Mouse (Mus musculus) induced T-regulatory cell, adult 2 months (primary cell): ENCODE data around the gene Tdrd1.
"Not testable (repeated sequence)": the region's sequence is repeated elsewhere in the genome, so short reads cannot be mapped to it uniquely, and the experiment has no call there.

ENCODE experiments used
- DNase-seq: peaks from one replicate; pipeline ENCODE4 v3.0.0-alpha.2; 2012; ENCODE audit warnings: low read depth

Gene Tdrd1

GRCm38 (mm10) chr19:56826047-56826631 lies at the start of gene Tdrd1:
Tdrd1 (plus strand) TSS chr19:56826209.
- no peak for DNase-seq

- DNase-seq, result peak; percentile 67
Measured at GRCm38 (mm10) chr19:56776719-56777382, 49.2 kb upstream of the Tdrd1 start.

- DNase-seq, result not testable (repeated sequence)
Measured at GRCm38 (mm10) chr19:56778532-56778931, 47.5 kb upstream of the Tdrd1 start.

DNA sequence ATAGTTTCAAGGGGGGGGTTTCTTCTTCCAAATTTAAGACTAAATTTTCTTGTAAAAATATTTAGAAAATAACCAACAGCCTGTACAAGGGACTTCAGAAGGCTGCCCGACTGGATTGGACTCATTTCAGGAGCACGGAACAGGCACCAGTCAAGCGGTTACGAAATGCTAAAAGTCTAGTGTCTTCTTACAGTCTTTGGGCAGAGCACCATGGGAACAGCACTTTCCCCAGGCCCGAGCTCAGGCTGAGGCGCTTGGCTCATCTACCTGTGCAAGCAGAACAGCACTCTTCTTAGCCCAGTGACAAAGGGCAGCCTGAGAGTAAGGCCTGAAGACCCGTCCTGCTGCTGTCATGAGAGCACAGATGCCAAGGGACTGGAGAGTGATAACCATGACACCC lies 38.1 kb upstream of the Tdrd1 start:
- DNase-seq, result no peak

DNA sequence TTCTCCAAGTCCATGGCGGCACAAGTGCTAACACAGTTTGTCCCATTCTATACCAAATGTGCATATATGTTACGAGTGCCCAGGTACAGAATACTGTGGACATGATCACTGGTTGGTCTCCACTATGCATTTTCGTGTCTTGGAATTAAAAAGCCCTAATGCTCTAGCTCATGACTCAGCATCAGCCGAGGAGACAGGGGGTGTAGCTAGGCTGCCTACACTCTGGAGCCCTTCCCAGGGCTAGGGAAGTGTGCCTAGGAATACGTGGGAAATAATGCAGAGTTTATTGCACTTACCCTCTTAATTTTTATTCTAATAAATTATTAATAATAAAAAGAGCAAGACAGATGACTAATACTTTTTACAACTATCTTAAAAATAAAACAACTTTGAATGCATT lies 37.1 kb upstream of the Tdrd1 start:
- no peak for DNase-seq

- DNase-seq, result no peak
Measured at GRCm38 (mm10) chr19:56797376-56797775, 28.6 kb upstream of the Tdrd1 start.

DNA sequence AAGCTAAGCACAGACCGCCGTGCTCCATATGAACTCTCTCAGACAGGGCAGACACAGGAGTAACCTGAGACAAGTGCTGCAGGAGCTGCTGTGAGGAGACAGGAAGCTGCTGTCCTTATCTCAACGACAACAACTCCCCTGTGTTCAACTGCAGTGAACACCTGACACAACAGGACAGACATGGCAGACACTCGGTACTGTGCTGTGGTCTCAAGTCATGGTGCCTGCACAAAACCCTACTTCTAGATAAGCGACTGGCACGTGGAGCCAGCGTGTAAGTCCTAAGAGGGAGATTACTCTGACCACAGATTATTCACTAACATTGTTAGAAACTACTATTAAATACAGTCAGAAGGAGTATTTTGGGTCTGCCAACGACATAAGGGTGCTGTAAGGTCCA lies 25.8 kb upstream of the Tdrd1 start:
- no peak for DNase-seq

DNA sequence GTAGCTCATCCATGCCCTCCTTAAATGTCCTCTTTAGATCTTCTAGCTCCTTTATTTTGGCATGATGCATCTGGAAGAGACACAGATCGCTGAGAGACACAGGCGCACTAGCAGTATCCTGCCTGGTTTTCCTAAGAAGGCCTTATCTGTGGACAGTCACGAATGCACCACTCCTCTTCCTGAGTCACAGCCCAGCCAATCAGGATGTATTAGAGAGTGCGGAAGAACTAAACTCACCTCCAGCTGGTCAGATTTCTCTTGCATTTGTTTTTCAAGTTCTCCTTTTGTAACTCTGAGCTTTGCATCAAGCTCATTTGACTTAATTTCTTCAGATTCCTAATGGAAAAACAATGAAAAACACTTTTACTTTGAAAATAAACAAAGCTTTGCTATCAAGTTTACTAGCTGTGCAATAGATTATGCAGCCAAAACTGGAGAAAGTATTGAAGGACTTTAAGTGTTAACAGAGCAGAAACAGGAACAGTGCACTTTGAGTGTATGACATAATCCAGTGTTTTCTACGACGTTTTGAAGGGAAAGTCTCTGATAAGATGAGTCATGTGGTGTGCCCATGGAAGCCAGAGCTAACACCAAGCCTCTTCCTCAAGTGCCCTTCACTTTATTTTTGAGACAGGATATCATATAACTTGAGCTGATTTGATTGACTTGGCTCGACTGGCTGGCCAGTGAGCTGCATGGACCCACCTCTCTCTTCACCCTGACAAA lies 24.9 kb upstream of the Tdrd1 start:
- DNase-seq, result no peak

DNA sequence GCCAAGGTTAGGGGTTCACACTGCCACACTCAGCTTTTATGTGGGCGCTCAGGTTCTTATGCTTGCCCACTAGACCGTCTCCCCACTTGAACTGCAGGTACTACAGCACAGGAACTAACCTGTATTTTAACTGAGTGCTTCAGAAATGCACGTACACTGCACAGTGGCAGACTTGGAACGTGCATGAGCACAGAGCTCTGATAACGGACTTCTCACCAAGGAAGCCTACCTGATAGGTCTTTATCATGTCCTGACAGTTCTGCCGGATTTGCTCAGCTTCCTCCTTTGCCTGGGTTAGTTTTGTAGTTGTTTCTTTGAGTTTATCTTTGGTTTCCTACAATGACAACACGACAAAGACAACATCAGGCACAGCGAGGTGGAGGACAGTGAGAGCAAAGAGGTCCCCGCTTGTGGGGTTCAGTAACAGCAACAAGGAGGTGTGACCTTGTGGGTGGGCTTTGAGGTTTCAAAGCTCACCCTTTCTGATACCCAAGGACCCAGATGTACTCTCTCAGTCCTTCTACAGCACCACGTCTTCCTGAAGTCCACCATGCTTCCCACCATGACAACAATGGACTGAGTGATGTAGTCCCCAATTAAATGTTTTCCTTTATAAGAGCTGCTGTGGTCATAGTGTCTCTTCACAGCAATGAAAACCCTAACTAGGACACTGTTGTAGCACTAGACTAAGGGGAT lies 24.2 kb upstream of the Tdrd1 start:
- DNase-seq, result no peak

- no peak for DNase-seq
Measured at GRCm38 (mm10) chr19:56802352-56802746, 23.7 kb upstream of the Tdrd1 start.

- DNase-seq, result no peak
Measured at GRCm38 (mm10) chr19:56805366-56805765, 20.6 kb upstream of the Tdrd1 start.

- no peak for DNase-seq
Measured at GRCm38 (mm10) chr19:56807122-56807521, 18.9 kb upstream of the Tdrd1 start.

DNA sequence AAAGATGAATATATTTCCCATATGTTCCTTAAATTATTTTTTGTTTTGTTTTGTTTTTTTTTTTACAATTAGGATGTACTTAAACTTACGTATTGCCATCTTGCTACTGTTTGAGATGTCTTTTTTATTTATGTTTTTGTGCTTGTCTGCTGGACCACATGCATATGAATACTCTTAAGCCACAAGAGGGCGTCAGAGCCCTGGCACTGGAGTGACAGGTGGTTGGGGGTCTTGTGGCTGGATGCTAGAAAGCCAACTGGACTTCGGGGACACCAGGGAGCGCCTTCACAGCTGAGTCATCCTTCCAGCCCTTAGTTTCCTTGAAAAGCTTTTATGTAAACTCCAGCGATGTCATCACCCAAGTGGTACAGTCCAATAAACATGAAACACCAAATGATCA lies 17.2 kb upstream of the Tdrd1 start:
- peak; percentile 23 for DNase-seq

DNA sequence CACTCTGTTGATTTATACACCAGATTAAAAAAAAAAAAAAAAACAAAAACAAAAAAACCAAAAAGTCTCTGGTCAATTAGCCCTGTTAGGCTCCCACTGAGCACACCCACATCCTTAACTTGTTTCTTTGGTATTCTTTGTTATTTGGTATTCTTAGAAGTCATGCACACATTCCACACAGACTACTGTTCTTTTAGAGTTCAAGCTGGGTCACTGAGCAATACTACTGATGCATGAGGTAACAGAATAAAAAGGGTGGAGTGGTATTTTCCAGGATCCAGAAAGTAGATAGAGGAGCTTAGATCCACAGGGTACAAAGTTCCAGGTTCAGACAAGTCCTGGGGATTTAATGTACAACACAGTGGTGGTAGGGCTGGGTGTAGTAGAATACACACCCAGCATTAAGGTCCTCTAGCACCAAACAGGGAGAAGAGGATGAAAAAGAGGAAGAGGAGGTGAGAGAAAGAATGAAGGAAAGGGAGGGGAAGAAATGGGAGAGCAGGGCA lies 15.3 kb upstream of the Tdrd1 start:
- DNase-seq, result no peak

- peak; percentile 31 for DNase-seq
Measured at GRCm38 (mm10) chr19:56811590-56811989, 14.4 kb upstream of the Tdrd1 start.

DNA sequence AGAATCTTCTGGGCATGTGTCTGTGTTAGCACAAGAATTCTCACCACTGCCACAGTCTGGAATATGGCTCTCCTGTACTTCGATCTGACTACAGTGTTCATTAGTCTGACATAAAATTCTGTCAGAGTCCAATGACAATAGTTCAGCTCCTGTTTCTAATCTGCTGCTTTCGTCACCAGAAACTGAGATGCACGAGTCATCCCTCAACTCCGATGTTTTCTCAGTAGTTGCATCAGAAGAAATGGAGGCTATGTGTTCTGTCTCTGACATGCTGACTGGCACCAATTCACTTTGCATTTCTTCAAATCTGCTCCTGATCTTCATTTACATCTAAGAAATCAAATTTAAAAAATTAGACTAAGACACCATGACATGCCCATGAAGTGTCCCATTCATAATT lies 12.6 kb upstream of the Tdrd1 start:
- no peak for DNase-seq

DNA sequence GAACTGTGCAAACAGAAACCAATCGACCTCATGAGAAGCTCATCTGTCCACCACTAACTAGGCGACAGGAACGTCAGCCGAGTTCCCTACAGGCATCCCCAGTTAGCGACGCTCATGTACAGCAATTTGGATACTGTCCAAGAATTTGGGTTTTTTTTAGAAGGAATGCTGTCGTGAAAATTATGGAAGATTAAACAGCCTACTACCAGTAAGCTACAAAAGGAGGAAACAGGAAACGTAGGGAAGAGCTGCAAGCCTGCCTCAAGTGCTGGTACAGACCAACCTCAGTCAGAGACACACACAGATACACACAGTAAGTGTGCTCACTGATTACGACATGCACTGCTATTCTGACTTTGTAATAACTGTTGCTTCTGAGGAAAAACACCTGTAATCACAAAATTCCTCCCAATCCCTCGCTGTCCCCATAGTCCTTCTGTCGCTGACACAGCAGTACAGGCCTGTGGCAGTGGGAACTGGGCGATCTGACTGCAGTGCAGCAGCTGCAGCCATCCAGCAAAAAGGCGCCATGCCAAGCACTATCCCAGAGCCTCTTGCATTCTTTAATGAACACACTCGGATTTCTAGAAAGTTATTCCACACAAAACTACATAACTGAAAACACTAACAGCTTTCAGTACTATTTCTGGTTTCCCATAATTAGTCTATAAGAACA lies 8.0 kb upstream of the Tdrd1 start:
- no peak for DNase-seq

GRCm38 (mm10) chr19:56821040-56821797 lies 4.8 kb upstream of the Tdrd1 start:
- DNase-seq, result peak; percentile 69

GRCm38 (mm10) chr19:56821798-56822447 lies 4.1 kb upstream of the Tdrd1 start, which contains the start of gene Ccdc186:
Ccdc186 (minus strand) TSS chr19:56822190.
- DNase-seq, result peak; percentile 97

- DNase-seq, result no peak
Measured at GRCm38 (mm10) chr19:56822448-56822836, 3.6 kb upstream of the Tdrd1 start.

DNA sequence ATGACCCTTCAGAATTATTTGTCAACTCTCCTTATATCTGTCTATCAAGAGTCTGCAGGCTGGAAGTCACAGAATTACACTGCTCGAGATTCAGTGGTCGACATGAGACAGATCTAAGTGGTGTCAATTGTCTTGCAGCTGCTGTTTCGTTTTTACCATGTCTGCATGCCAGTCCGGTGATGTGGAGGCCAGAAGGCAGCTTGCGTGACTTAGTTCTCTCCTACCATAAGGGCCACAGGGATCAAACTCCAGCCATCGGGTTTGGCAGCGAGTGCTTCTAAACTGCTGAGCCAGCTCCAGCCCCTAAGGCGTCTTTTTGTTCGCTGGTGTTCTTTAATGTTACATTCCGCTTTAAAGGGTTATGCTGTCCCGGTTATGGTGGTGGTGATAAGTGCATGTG lies 2.3 kb downstream of the Tdrd1 start:
- no peak for DNase-seq
